Mouse (Mus musculus) small intestine, adult 2 months (tissue): ENCODE data around the gene Psph. TPM values are rescaled to one million over a fixed set of nuclear protein-coding genes. Genes with fewer than 3 reads are reported as not detected.
"Not testable (repeated sequence)": the region's sequence is repeated elsewhere in the genome, so short reads cannot be mapped to it uniquely, and the experiment has no call there.

Source experiments
- H3K27ac ChIP-seq: fragments of 200-500 bp; 2 replicates; pipeline ENCODE4 v1.5.1; 2012; ENCODE audit warnings: low read depth, low read length, control low read depth, inconsistent platforms; ENCODE audit not compliant: insufficient read depth
- H3K27me3 ChIP-seq: fragments of 200-500 bp; 2 replicates; pipeline ENCODE4 v1.6.1; 2012; ENCODE audit warnings: mild to moderate bottlenecking, moderate library complexity, low read length, inconsistent platforms; ENCODE audit not compliant: control insufficient read depth, insufficient read depth
- H3K36me3 ChIP-seq: fragments of 200-500 bp; 2 replicates; pipeline ENCODE4 v1.6.1; 2012; ENCODE audit warnings: mild to moderate bottlenecking, low read length, control low read depth, inconsistent platforms; ENCODE audit not compliant: control insufficient read depth, insufficient read depth
- H3K4me1 ChIP-seq: fragments of 200-500 bp; 2 replicates; pipeline ENCODE4 v1.6.1; 2012; ENCODE audit warnings: low read length, inconsistent platforms, mixed read lengths; ENCODE audit not compliant: control insufficient read depth, insufficient read depth, insufficient read length
- H3K4me3 ChIP-seq: fragments of 200-500 bp; 2 replicates; pipeline ENCODE4 v1.5.1; 2012; ENCODE audit warnings: low read depth, mild to moderate bottlenecking, control low read depth, inconsistent platforms, low read length, moderate library complexity
- CTCF ChIP-seq: fragments of 200-500 bp; IDR thresholded peaks from 2 replicates; pipeline ENCODE4 v1.5.1; 2012; ENCODE audit warnings: low read depth, mild to moderate bottlenecking, control low read depth, inconsistent platforms, low read length, moderate library complexity, mixed read lengths; ENCODE audit not compliant: insufficient replicate concordance, insufficient read length; ENCODE audit errors: extremely low read depth
- POLR2A ChIP-seq: fragments of 200-500 bp; IDR thresholded peaks from 2 replicates; pipeline ENCODE4 v1.6.1; 2012; ENCODE audit warnings: low read depth, mild to moderate bottlenecking, control low read depth, inconsistent platforms, low read length, moderate library complexity
- WGBS: fragments of 180-500 bp; shearing (Covaris S2); methylation state at CpG from one replicate; pipeline ENCODE4 v1.1.7; 2018; 5-methylcytosine and 5-hydroxymethylcytosine counted together
- polyA plus RNA-seq: library from polyadenylated mRNA; depleted of rRNA; stranded (reverse); fragments of >200 nt; gene quantifications from 2 replicates; pipeline ENCODE4 v1.2.3, GENCODE M21; 2012

Psph gene
- polyA plus RNA-seq, 1 experiment = 10.2 TPM

DNA sequence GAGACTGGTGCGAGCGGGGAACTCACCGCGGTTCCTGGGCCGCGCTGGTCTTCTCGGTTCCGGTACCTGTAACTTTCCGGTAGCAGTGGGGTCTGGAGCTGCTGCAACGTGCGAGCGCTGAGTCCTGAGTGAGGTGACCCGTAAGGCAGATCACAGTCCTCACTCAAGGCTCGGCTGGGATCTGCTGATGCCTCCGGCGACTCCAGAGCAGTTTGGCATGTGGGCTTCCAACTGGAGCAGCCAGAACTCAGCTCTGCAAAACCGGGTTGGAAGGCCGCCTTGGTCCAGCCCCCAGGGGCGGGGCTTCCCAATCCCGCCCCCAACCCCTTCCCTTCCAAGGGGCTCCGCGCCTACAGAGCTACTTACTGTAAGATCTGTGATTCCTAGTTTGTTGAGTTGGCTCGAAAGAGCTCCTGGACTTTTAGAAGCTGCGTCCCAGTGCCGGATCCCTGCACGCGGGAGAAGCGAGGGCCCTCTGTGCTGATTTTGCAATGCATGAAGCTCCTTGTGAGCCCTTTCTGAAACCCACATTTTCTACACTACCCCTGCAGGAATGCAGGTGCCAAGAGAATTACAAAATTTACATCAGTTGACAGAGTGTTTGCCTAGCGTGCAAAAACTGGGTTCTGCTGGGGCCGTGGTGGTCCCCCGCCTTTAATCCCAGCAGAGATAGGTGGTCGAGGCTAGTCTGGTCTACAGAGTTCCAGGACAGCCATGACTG lies 8.1 kb downstream of the Psph start:
- H3K27ac ChIP-seq = no peak overlapping the region
- WGBS = 2% methylated on average over 32 of the region's 32 CpGs
- TF ChIP-seq CTCF (no peak), POLR2A (peak; percentile 31; the same call in 1 of the 2 replicates)
- H3K4me3 ChIP-seq = peak overlapping the region; percentile 70
- no peaks in the 10 kb centered on the region for H3K27me3 ChIP-seq
- no peaks in the 10 kb centered on the region for H3K36me3 ChIP-seq
- H3K4me1 ChIP-seq = no peaks in the 10 kb centered on the region

DNA sequence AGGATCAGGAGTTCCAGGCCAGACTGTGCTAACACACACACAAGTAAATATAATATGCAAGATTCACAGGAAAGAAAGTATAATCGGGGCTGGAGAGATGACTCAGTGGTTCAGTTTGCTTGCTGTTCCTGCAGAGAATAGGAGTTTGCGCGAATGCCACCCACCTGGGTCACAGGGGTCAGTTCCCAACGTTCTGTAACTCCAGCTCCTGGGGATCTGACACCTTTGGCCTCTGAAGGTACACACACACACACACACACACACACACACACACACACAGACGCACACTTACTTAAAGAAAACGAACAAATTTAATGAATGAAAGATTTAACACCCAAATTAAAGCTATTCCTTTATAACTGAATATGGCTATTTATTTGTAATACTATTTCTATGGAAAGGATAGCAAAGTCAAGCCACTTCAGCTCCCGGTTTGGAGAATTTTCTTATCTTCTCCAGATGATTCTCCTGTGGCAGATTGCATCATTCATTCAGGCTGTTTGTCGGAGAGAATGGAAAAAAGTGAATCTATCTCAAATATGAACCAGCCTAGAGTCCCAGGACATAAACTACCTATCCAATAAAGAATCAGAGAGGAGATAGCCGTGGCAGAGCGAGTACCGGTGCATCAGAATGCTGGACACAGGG lies 8.8 kb downstream of the Psph start:
- Histone ChIP-seq H3K27me3 (no peaks in the 10 kb centered on the region), H3K4me1 (no peaks in the 10 kb centered on the region), H3K27ac (no peak overlapping the region), H3K36me3 (no peaks in the 10 kb centered on the region), H3K4me3 (peak overlapping the region; percentile 70)
- TF ChIP-seq CTCF = no peak
- 35% methylated on average over 11 of the region's 11 CpGs for WGBS

DNA sequence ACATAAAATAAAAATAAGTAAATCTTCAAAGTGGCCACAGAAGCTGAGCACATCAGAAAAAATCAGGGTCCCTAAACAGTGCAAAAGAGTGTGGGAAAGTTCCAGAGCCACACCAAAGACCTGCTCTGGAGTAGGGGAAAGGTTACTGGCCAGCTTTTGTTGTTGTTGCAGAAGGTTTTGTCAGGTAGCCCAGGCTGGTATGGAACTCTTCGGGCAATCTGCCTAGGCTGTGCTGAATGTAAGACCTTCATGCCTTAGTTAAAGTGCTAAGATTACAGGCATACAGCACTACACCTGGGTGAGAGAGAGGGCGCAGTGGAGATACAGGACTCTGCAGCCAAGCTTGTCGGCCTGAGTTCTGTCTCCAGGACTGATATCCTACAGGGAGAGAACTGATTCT lies 12.6 kb downstream of the Psph start:
- no peaks in the 10 kb centered on the region for H3K27me3 ChIP-seq
- WGBS = 80% methylated on average over 3 of the region's 3 CpGs
- no peak overlapping the region for H3K27ac ChIP-seq
- no peaks in the 10 kb centered on the region for H3K36me3 ChIP-seq
- H3K4me1 ChIP-seq = 0 out of 2 replicates have a peak, but pooled peaks cover 3% of the 10 kb centered on the region
- no peak overlapping the region for H3K4me3 ChIP-seq
- TF ChIP-seq CTCF (no peak), POLR2A (no peak)

DNA sequence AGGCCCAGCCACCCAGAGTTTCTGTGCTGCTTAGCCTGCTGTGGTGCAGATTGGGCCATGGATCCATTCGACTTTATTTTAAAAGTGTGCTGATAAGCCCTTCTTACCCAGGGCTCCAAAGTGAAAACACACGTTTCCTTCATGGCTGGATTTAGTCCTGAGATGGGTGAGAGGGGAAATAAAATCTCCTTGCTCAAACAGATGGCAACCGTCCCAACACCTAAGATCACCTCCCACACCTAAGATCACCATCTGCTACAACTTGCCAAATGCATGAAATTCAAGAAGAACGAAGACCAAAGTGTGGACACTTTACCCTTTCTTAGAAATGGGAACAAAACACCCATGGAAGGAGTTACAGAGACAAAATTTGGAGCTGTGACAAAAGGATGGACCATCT lies 13.9 kb downstream of the Psph start:
- 82% methylated on average over 4 of the region's 4 CpGs for WGBS
- H3K27ac ChIP-seq, H3K27me3 ChIP-seq, H3K4me1 ChIP-seq, H3K4me3 ChIP-seq, H3K36me3 ChIP-seq: not testable (repeated sequence)

DNA sequence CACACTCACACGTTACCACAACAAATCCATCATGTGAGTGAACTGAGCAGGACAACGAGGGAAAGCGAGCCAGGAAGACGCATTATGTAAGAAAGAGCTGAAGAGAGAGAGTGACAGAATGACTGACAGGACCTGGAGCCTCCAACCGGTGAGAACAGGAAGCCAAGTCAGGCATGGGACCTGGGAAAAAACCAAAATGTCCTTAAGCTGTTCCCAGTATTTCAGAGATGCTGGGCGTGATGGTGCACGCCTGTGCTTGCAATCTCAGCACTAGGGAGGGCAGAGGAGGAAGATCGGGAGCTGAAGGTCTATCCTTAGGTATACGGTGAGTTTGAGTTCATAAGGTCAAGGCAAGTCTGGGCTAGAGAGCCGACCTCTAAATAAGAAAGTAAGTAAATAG lies 14.8 kb downstream of the Psph start:
- 91% methylated on average over 10 of the region's 10 CpGs for WGBS
- Histone ChIP-seq H3K27ac (no peak overlapping the region), H3K27me3 (no peaks in the 10 kb centered on the region), H3K4me3 (no peak overlapping the region), H3K4me1 (0 out of 2 replicates have a peak, but pooled peaks cover 3% of the 10 kb centered on the region), H3K36me3 (no peaks in the 10 kb centered on the region; the same call in 1 of the 2 replicates)
- TF ChIP-seq CTCF (no peak), POLR2A (no peak)

DNA sequence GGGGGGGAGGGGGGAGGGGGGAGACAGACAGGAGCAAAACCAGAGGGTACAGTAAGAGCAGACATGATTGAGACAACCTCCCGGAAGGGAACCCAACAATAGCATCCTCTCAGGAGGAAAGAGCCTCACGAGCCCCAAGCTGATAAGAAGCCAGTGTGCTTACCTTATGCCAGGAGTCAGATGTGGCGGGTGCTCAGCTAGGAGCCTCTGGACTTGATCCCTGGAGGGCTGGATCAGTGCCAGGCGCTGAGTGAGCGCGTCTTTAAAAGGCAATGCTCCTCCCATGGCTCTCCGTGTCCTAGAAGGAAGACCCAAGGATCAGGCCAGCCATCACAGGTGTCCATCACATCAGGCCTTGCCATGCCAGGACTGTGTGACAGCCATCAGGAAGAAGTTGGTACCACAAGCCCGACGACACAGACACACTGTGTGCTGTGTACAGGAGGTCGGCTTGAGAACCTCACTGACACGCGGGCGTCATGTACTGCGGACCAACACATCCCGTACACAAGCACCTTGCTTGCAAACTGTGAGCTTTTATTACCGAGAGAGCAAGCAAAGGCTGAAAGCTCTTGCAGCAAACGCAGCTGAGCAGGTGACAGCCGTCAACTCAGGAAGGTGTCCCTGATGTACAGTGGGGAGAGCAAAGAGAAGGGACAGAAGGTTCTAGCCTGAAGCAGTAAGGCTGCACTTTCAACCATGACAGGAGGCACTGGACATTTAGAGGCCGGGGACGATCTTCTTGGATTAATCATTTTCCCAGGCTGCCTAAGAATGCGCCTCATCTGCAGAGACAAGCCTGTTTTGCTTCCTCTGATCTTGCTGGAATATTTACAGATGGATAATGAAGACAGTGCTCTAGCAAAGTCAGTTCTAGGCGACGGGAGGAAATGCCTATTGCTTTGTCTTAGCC lies 16.6 kb downstream of the Psph start:
- no peaks in the 10 kb centered on the region for H3K27me3 ChIP-seq
- 50% methylated on average over 23 of the region's 23 CpGs for WGBS
- H3K4me1 ChIP-seq = 0 out of 2 replicates have a peak, but pooled peaks cover 3% of the 10 kb centered on the region
- H3K27ac ChIP-seq = no peak overlapping the region
- no peak overlapping the region for H3K4me3 ChIP-seq
- TF ChIP-seq POLR2A (no peak), CTCF (no peak)
- no peaks in the 10 kb centered on the region; the same call in 1 of the 2 replicates for H3K36me3 ChIP-seq
